Mouse (Mus musculus) stomach, postnatal 0 days (tissue): ENCODE measurements at regions not wholly inside any gene's neighbourhood (a gene's known extent, or its start where the extent isn't known, plus 50 kb on each side); places are given as distances from the start of the nearest gene placed in this dataset.

ENCODE experiments used
- ATAC-seq: fragments of 200-750 bp; cut with Nextera tagmentation; 2 replicates; pipeline ENCODE4 v1.8.0; 2017; ENCODE audit not compliant: low FRiP score, low TSS enrichment
- DNase-seq: peaks from one replicate; pipeline ENCODE4 v3.0.0-alpha.2; 2016; ENCODE audit warnings: low spot score
- H3K27ac ChIP-seq: fragments of 300-500 bp; sonication (generic); replicated peaks from 2 replicates; pipeline ENCODE4 v1.5.1; 2014; ENCODE audit warnings: mild to moderate bottlenecking, control low read depth
- H3K27me3 ChIP-seq: fragments of 300-500 bp; sonication (generic); 2 replicates; pipeline ENCODE4 v1.6.1; 2014; ENCODE audit warnings: low read length; ENCODE audit not compliant: control insufficient read depth, insufficient read depth
- H3K36me3 ChIP-seq: fragments of 300-500 bp; sonication (generic); 2 replicates; pipeline ENCODE4 v1.6.1; 2014; ENCODE audit warnings: low read length, mixed read lengths; ENCODE audit not compliant: control insufficient read depth, insufficient read depth
- H3K4me1 ChIP-seq: fragments of 300-500 bp; sonication (generic); replicated peaks from 2 replicates; pipeline ENCODE4 v1.6.1; 2014; ENCODE audit warnings: antibody characterized with exemption; ENCODE audit not compliant: control insufficient read depth, insufficient read depth
- H3K4me2 ChIP-seq: fragments of 300-500 bp; sonication (generic); replicated peaks from 2 replicates; pipeline ENCODE4 v1.6.1; 2014; ENCODE audit warnings: low read depth, mild to moderate bottlenecking, control low read depth, moderate library complexity
- H3K4me3 ChIP-seq: fragments of 300-500 bp; sonication (generic); 2 replicates; pipeline ENCODE4 v1.5.1; 2014; ENCODE audit warnings: low read depth, low read length, control low read depth
- H3K9ac ChIP-seq: fragments of 300-500 bp; sonication (generic); 2 replicates; pipeline ENCODE4 v1.6.1; 2014; ENCODE audit warnings: mild to moderate bottlenecking, low read length, control low read depth, mixed read lengths
- H3K9me3 ChIP-seq: fragments of 300-500 bp; sonication (generic); 2 replicates; pipeline ENCODE4 v1.6.1; 2016; ENCODE audit warnings: low read length; ENCODE audit not compliant: control insufficient read depth
- CTCF ChIP-seq: IDR thresholded peaks from 2 replicates; pipeline ENCODE4 v1.5.1; 2016; ENCODE audit warnings: antibody characterized with exemption, low read depth, mild to moderate bottlenecking, moderate library complexity
- EP300 ChIP-seq: optimal IDR thresholded peaks from 2 replicates; pipeline ENCODE3; 2016; ENCODE audit warnings: antibody characterized with exemption
- WGBS: fragments of 180-500 bp; shearing (Covaris S2); extraction: QIAGEN DNeasy Blood & Tissue Kit; methylation state at CpG from one replicate; pipeline ENCODE4 v1.1.7; 2014; 5-methylcytosine and 5-hydroxymethylcytosine counted together

GRCm38 (mm10) chr19:18200105-18200782 is 362.8 kb upstream of the Pcsk5 start:
- DNase-seq (no peak), ATAC-seq (no peak)
- no peaks in the 10 kb centered on the region for H3K4me1 ChIP-seq
- no peaks in the 10 kb centered on the region for H3K36me3 ChIP-seq
- no peak overlapping the region for H3K4me3 ChIP-seq
- H3K27me3 ChIP-seq: no peaks in the 10 kb centered on the region
- H3K4me2 ChIP-seq: no peak overlapping the region
- no peaks in the 10 kb centered on the region for H3K9me3 ChIP-seq
- no peak overlapping the region for H3K9ac ChIP-seq
- WGBS: 47% methylated on average over 4 of the region's 4 CpGs
- no peak overlapping the region for H3K27ac ChIP-seq
- no peak for TF ChIP-seq EP300
- TF ChIP-seq CTCF: no peak

- TF ChIP-seq CTCF: no peak
- no peak for TF ChIP-seq EP300
- DNase-seq: no peak
- 33% methylated on average over 4 of the region's 4 CpGs for WGBS
These were observed 351.8 kb upstream of the Pcsk5 start for GRCm38 (mm10) chr19:18189102-18189742.

GRCm38 (mm10) chr19:18188122-18188866 is 350.9 kb upstream of the Pcsk5 start:
- Histone ChIP-seq H3K27ac (no peak overlapping the region), H3K4me1 (no peaks in the 10 kb centered on the region), H3K27me3 (no peaks in the 10 kb centered on the region), H3K9me3 (no peaks in the 10 kb centered on the region), H3K4me2 (no peak overlapping the region), H3K4me3 (no peak overlapping the region), H3K9ac (no peak overlapping the region), H3K36me3 (no peaks in the 10 kb centered on the region)
- TF ChIP-seq CTCF: no peak
- no peak for TF ChIP-seq EP300
- no peak for DNase-seq
- ATAC-seq: no peak
- 49% methylated on average over 9 of the region's 9 CpGs for WGBS

More at GRCm38 (mm10) chr19:18189102-18189742, 351.8 kb upstream of the Pcsk5 start:
- H3K27ac ChIP-seq: no peak overlapping the region
- no peaks in the 10 kb centered on the region for H3K9me3 ChIP-seq
- no peaks in the 10 kb centered on the region for H3K36me3 ChIP-seq
- no peak overlapping the region for H3K4me2 ChIP-seq
- no peak for ATAC-seq
- no peak overlapping the region for H3K4me3 ChIP-seq
- no peaks in the 10 kb centered on the region for H3K27me3 ChIP-seq
- H3K4me1 ChIP-seq: no peaks in the 10 kb centered on the region
- no peak overlapping the region for H3K9ac ChIP-seq

GRCm38 (mm10) chr19:18185767-18186554 is 348.5 kb upstream of the Pcsk5 start:
- 59% methylated on average over 1 of the region's 1 CpGs for WGBS
- Histone ChIP-seq H3K4me2 (no peak overlapping the region), H3K36me3 (no peaks in the 10 kb centered on the region), H3K27me3 (no peaks in the 10 kb centered on the region), H3K27ac (no peak overlapping the region), H3K4me3 (no peak overlapping the region), H3K9me3 (no peaks in the 10 kb centered on the region), H3K4me1 (no peaks in the 10 kb centered on the region), H3K9ac (no peak overlapping the region)
- ATAC-seq (no peak), DNase-seq (no peak)
- TF ChIP-seq CTCF (no peak), EP300 (no peak)

GRCm38 (mm10) chr19:18185211-18185610 is 347.8 kb upstream of the Pcsk5 start:
- WGBS: 59% methylated on average over 2 of the region's 2 CpGs
- Histone ChIP-seq H3K4me1 (no peaks in the 10 kb centered on the region), H3K27me3 (no peaks in the 10 kb centered on the region), H3K36me3 (no peaks in the 10 kb centered on the region), H3K4me2 (no peak overlapping the region), H3K9me3 (no peaks in the 10 kb centered on the region), H3K27ac (no peak overlapping the region), H3K9ac (no peak overlapping the region), H3K4me3 (no peak overlapping the region)
- ATAC-seq (no peak), DNase-seq (no peak)
- TF ChIP-seq CTCF: no peak
- no peak for TF ChIP-seq EP300
